Mouse (Mus musculus) CH12.LX (cell line): ENCODE measurements around the gene 2200002J24Rik. TPM values are rescaled to one million over a fixed set of nuclear protein-coding genes. Genes with fewer than 3 reads are reported as not detected.

Source experiments
- DNase-seq: peaks from one replicate; pipeline ENCODE4 v3.0.0-alpha.2; 2013; ENCODE audit errors: extremely low read depth
- H3K27ac ChIP-seq: 2 replicates; pipeline ENCODE4 v1.5.1; 2012; ENCODE audit warnings: low read depth, mild to moderate bottlenecking, control low read depth, moderate library complexity; ENCODE audit not compliant: insufficient read depth
- H3K27me3 ChIP-seq: replicated peaks from 2 replicates; pipeline ENCODE3; 2012; ENCODE audit warnings: inconsistent platforms
- H3K36me3 ChIP-seq, 2 experiments: replicated peaks in 1 of 2; 2 replicates each; pipeline versions ENCODE3 to v1.6.1; 2012; ENCODE audit warnings: inconsistent platforms in 1 of 2, low read length in 1 of 2, mild to moderate bottlenecking in 1 of 2, mixed read lengths in 1 of 2, moderate library complexity in 1 of 2; ENCODE audit not compliant: control insufficient read depth in 1 of 2, insufficient read depth in 1 of 2
- H3K4me1 ChIP-seq, 2 experiments: 2 replicates each; pipeline ENCODE4 v1.6.1; 2012; ENCODE audit warnings: inconsistent platforms in 1 of 2, moderate library complexity in 1 of 2; ENCODE audit not compliant: insufficient read depth in 2 of 2, control insufficient read depth in 1 of 2
- H3K4me2 ChIP-seq: 2 replicates; pipeline ENCODE4 v1.6.1; 2012; ENCODE audit warnings: low read depth, mild to moderate bottlenecking, control low read depth; ENCODE audit not compliant: poor library complexity, insufficient read depth, severe bottlenecking
- H3K4me3 ChIP-seq, 3 experiments: fragments of 150-350 bp in 1 of 3; sonication (generic) in 1 of 3; replicated peaks in 1 of 3; 2 replicates each; pipeline versions ENCODE3 to v1.5.1; 2011 to 2012; ENCODE audit warnings: low read depth in 2 of 3, low read length in 2 of 3, mild to moderate bottlenecking in 2 of 3, moderate library complexity in 2 of 3, control low read depth in 1 of 3, improper control_type of control experiment in 1 of 3, inconsistent platforms in 1 of 3, mixed read lengths in 1 of 3; ENCODE audit not compliant: poor library complexity in 1 of 3
- H3K79me2 ChIP-seq: replicated peaks from 2 replicates; pipeline ENCODE4 v1.6.1; 2012; ENCODE audit warnings: mild to moderate bottlenecking, moderate library complexity; ENCODE audit not compliant: control insufficient read depth, poor library complexity, insufficient read depth, severe bottlenecking; ENCODE audit errors: extremely low read depth
- H3K9ac ChIP-seq: 2 replicates; pipeline ENCODE4 v1.6.1; 2012; ENCODE audit warnings: low read depth, mild to moderate bottlenecking, control low read depth, moderate library complexity; ENCODE audit not compliant: insufficient read depth
- H3K9me3 ChIP-seq: replicated peaks from 2 replicates; pipeline ENCODE3; 2012; ENCODE audit warnings: low read length, inconsistent platforms, mixed read lengths
- BHLHE40 ChIP-seq: IDR thresholded peaks from 2 replicates; pipeline ENCODE4 v1.6.1; 2011; ENCODE audit warnings: mild to moderate bottlenecking, low read depth, low read length, improper control_type of control experiment
- CHD1 ChIP-seq: IDR thresholded peaks from 2 replicates; pipeline ENCODE4 v1.6.1; 2012; ENCODE audit warnings: low read depth, low read length, improper control_type of control experiment, inconsistent platforms
- CTCF ChIP-seq, 2 experiments: IDR thresholded peaks in 1 of 2; conservative IDR thresholded peaks in 1 of 2; 2 replicates each; pipeline ENCODE4 v1.5.1; 2011 to 2012; ENCODE audit warnings: low read depth in 2 of 2, low read length in 2 of 2, improper control_type of control experiment in 1 of 2, inconsistent platforms in 1 of 2, mild to moderate bottlenecking in 1 of 2, moderate library complexity in 1 of 2
- ETS1 ChIP-seq: conservative IDR thresholded peaks from 2 replicates; pipeline ENCODE4 v1.6.1; 2012; ENCODE audit warnings: low read depth, mild to moderate bottlenecking, inconsistent platforms, low read length, improper control_type of control experiment, moderate library complexity
- MAX ChIP-seq: IDR thresholded peaks from 2 replicates; pipeline ENCODE4 v1.6.1; 2011; ENCODE audit warnings: low read length, improper control_type of control experiment
- MAZ ChIP-seq: IDR thresholded peaks from 2 replicates; pipeline ENCODE4 v1.6.1; 2012; ENCODE audit warnings: low read depth, mild to moderate bottlenecking, inconsistent platforms, low read length, improper control_type of control experiment, moderate library complexity
- RAD21 ChIP-seq: IDR thresholded peaks from 2 replicates; pipeline ENCODE4 v1.6.1; 2011; ENCODE audit warnings: low read depth, mild to moderate bottlenecking, low read length, improper control_type of control experiment, moderate library complexity
- SMC3 ChIP-seq: IDR thresholded peaks from 2 replicates; pipeline ENCODE4 v1.6.1; 2011; ENCODE audit warnings: low read depth, low read length, improper control_type of control experiment
- UBTF ChIP-seq: IDR thresholded peaks from 2 replicates; pipeline ENCODE4 v1.6.1; 2012; ENCODE audit warnings: low read depth, mild to moderate bottlenecking, inconsistent platforms, low read length, improper control_type of control experiment, moderate library complexity
- USF1 ChIP-seq: IDR thresholded peaks from 2 replicates; pipeline ENCODE4 v1.6.1; 2014; ENCODE audit warnings: low read depth, mild to moderate bottlenecking, inconsistent platforms, low read length, improper control_type of control experiment
- USF2 ChIP-seq: conservative IDR thresholded peaks from 2 replicates; pipeline ENCODE4 v1.6.1; 2011; ENCODE audit warnings: low read depth, low read length, improper control_type of control experiment
- ZC3H11A ChIP-seq: IDR thresholded peaks from 2 replicates; pipeline ENCODE4 v1.6.1; 2012; ENCODE audit warnings: low read depth, mild to moderate bottlenecking, inconsistent platforms, low read length, improper control_type of control experiment
- ZNF384 ChIP-seq: IDR thresholded peaks from 2 replicates; pipeline ENCODE4 v1.6.1; 2012; ENCODE audit warnings: low read depth, low read length, improper control_type of control experiment, inconsistent platforms
- dilution Hi-C: fragments of 300-500 bp; cut with MboI; formaldehyde crosslinking; loops from 2 replicates; pipeline ENCODE4 v1.14.3; 2020; ENCODE audit warnings: low sequenced_read_pairs; ENCODE audit not compliant: extremely low pct_unique_long_range_greater_than_20kb, extremely low pct_ligation_motif_present
- in situ Hi-C: fragments of 300-500 bp; cut with MboI; formaldehyde crosslinking; loops from 3 replicates; pipeline ENCODE4 v1.14.3; 2019; ENCODE audit warnings: low sequenced_read_pairs, low pct_ligation_motif_present, low pct_unique_long_range_greater_than_20kb, mixed read lengths
- polyA plus RNA-seq: library from polyadenylated mRNA; unstranded; fragments of >175 nt; gene quantifications from 2 replicates; pipeline ENCODE4 v1.2.1, GENCODE M21; 2012; ENCODE audit warnings: low read depth; ENCODE audit not compliant: insufficient read length
- total RNA-seq, 2 experiments: library from RNA; depleted of rRNA; stranded (reverse); fragments of 300-350 nt in 1 of 2; fragments of >200 nt in 1 of 2; gene quantifications; 2 replicates each; pipeline ENCODE4 v1.2.3; 2012 to 2014

2200002J24Rik gene
- total and polyA plus RNA-seq, 3 experiments = 2.9 to 4.0 (median 3.0) TPM

DNA sequence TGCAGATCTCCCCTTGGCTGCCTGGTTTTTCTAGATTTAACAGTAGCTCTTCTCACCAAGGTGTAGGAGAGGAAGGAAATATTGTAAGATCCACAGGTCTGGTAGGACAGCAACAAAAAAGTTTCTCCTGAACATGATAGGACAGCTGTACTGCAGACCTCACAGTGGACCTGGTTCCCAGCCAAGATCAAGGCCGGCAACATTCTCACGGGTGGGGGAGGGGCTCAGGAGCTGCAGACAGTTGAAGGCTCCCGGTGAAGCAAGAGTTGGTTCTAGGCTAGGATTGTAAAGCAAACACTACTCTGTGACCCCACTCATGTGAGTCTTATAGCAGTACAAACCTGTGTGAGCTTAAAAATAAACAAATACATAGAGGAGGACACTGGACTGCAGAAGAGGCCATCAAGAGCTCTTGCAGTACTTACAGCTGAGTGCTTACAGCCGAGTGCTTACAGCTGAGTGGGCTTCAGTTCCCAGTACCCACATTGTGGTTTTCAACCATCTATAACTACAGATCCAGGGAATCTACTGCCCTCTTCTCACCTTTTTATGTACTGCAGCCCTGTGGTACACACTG lies 45.4 kb downstream of the 2200002J24Rik start:
- TF ChIP-seq RAD21 = no peak
- no peak for TF ChIP-seq SMC3
- TF ChIP-seq USF2 = no peak
- no peak for TF ChIP-seq ZC3H11A
- TF ChIP-seq USF1 = no peak
- no peak for TF ChIP-seq MAZ
- TF ChIP-seq, all 38 proteins: peak for 0
- no peaks in the 10 kb centered on the region for H3K27me3 ChIP-seq
- H3K36me3 ChIP-seq = peaks cover 0 to 14% of the 10 kb centered on the region in 2 experiments
- no peak overlapping the region for H3K4me3 ChIP-seq
- H3K9ac ChIP-seq = no peak overlapping the region
- dilution Hi-C loops = no loop called here
- peaks cover 5% of the 10 kb centered on the region for H3K9me3 ChIP-seq
- no peaks in the 10 kb centered on the region for H3K79me2 ChIP-seq
- peaks cover 20 to 59% of the 10 kb centered on the region in 2 experiments for H3K4me1 ChIP-seq
- no peak overlapping the region for H3K4me2 ChIP-seq
- H3K27ac ChIP-seq = no peak overlapping the region
- in situ Hi-C loops = no loop called here
- DNase-seq = no peak

- in situ Hi-C loops (no loop called here), dilution Hi-C loops (no loop called here)
- Histone ChIP-seq H3K4me2 (no peak overlapping the region), H3K9me3 (no peaks in the 10 kb centered on the region), H3K36me3 (peaks cover 0 to 4% of the 10 kb centered on the region in 2 experiments), H3K79me2 (no peaks in the 10 kb centered on the region), H3K27me3 (no peaks in the 10 kb centered on the region), H3K9ac (no peak overlapping the region), H3K4me3 (no peak overlapping the region), H3K27ac (no peak overlapping the region), H3K4me1 (peaks cover 15 to 37% of the 10 kb centered on the region in 2 experiments)
- TF ChIP-seq MAX (no peak), ZNF384 (peak; percentile 54; the same call in 1 of the 2 replicates), CHD1 (no peak), UBTF (no peak), MAZ (no peak), BHLHE40 (peak; percentile 63), CTCF (conservative IDR thresholded peaks at IDR 0.05 in 1 of 2, IDR thresholded peaks at IDR 0.05 in 1 of 2; ENCODE audit: low read depth in 2 of 2, low read length in 2 of 2) (peak in 1 of 2 experiments; percentile 47; a peak in 2 of 4 replicates), ETS1 (peak; percentile 80), RAD21 (no peak)
- peak; percentile 56 for DNase-seq
Measured at GRCm38 (mm10) chr7:30747525-30748204, 48.9 kb downstream of the 2200002J24Rik start.

Other genes starting within 250 kb of the 2200002J24Rik start
Only the 20 nearest of the 32 such genes appear.
- gene Lin37, start 139.1 kb upstream of the 2200002J24Rik start, total RNA-seq (2012; rRNA removed) = 8.3 and 11.0 TPM in 2 replicates
- 4.0 and 5.2 TPM in 2 replicates for gene Lin37, start 139.1 kb upstream of the 2200002J24Rik start, total RNA-seq (2014; rRNA removed)
- gene Lin37, start 139.1 kb upstream of the 2200002J24Rik start, polyA plus RNA-seq = 38.6 and 49.5 TPM in 2 replicates
- 56.7 and 61.2 TPM in 2 replicates for gene U2af1l4, start 135.6 kb upstream of the 2200002J24Rik start, total RNA-seq (2012; rRNA removed)
- 60.8 and 63.4 TPM in 2 replicates for gene U2af1l4, start 135.6 kb upstream of the 2200002J24Rik start, total RNA-seq (2014; rRNA removed)
- 51.5 and 54.4 TPM in 2 replicates for gene U2af1l4, start 135.6 kb upstream of the 2200002J24Rik start, polyA plus RNA-seq
- 2.6 and 2.7 TPM in 2 replicates for gene Gm49396, start 135.6 kb upstream of the 2200002J24Rik start, total RNA-seq (2012; rRNA removed)
- gene Gm49396, start 135.6 kb upstream of the 2200002J24Rik start, total RNA-seq (2014; rRNA removed) = 1.9 and 2.3 TPM in 2 replicates
- gene Gm49396, start 135.6 kb upstream of the 2200002J24Rik start, polyA plus RNA-seq = 3.3 and 3.8 TPM in 2 replicates
- 55.2 and 59.2 TPM in 2 replicates for gene Psenen, start 135.3 kb upstream of the 2200002J24Rik start, total RNA-seq (2012; rRNA removed)
- gene Psenen, start 135.3 kb upstream of the 2200002J24Rik start, total RNA-seq (2014; rRNA removed) = 83.6 and 92.7 TPM in 2 replicates
- gene Psenen, start 135.3 kb upstream of the 2200002J24Rik start, polyA plus RNA-seq = 101 and 121 TPM in 2 replicates
- gene Igflr1, start 133.5 kb upstream of the 2200002J24Rik start, total RNA-seq (2012; rRNA removed) = 0.92 and 1.3 TPM in 2 replicates
- gene Igflr1, start 133.5 kb upstream of the 2200002J24Rik start, total RNA-seq (2014; rRNA removed) = not detected in 2 replicates
- gene Igflr1, start 133.5 kb upstream of the 2200002J24Rik start, polyA plus RNA-seq = 0.65 TPM in 1 of 2 replicates, not detected in the other
- gene Kmt2b, start 110.2 kb upstream of the 2200002J24Rik start, total RNA-seq (2012; rRNA removed) = 17.2 and 18.3 TPM in 2 replicates
- gene Kmt2b, start 110.2 kb upstream of the 2200002J24Rik start, total RNA-seq (2014; rRNA removed) = 4.8 and 8.4 TPM in 2 replicates
- 31.0 and 32.8 TPM in 2 replicates for gene Kmt2b, start 110.2 kb upstream of the 2200002J24Rik start, polyA plus RNA-seq
- gene Zbtb32, start 100.0 kb upstream of the 2200002J24Rik start, total RNA-seq (2012; rRNA removed) = 183 TPM in 2 replicates
- gene Zbtb32, start 100.0 kb upstream of the 2200002J24Rik start, total RNA-seq (2014; rRNA removed) = 156 and 173 TPM in 2 replicates
- gene Zbtb32, start 100.0 kb upstream of the 2200002J24Rik start, polyA plus RNA-seq = 171 and 178 TPM in 2 replicates
- 6.5 and 10.9 TPM in 2 replicates for gene Upk1a, start 86.1 kb upstream of the 2200002J24Rik start, total RNA-seq (2012; rRNA removed)
- gene Upk1a, start 86.1 kb upstream of the 2200002J24Rik start, total RNA-seq (2014; rRNA removed) = 0.47 and 0.49 TPM in 2 replicates
- gene Upk1a, start 86.1 kb upstream of the 2200002J24Rik start, polyA plus RNA-seq = 1.8 and 2.3 TPM in 2 replicates
- gene Cox6b1, start 72.8 kb upstream of the 2200002J24Rik start, total RNA-seq (2012; rRNA removed) = 432 and 456 TPM in 2 replicates
- 776 and 802 TPM in 2 replicates for gene Cox6b1, start 72.8 kb upstream of the 2200002J24Rik start, total RNA-seq (2014; rRNA removed)
- 581 and 625 TPM in 2 replicates for gene Cox6b1, start 72.8 kb upstream of the 2200002J24Rik start, polyA plus RNA-seq
- not detected in 2 replicates for gene Etv2, start 63.1 kb upstream of the 2200002J24Rik start, total RNA-seq (2012; rRNA removed)
- gene Etv2, start 63.1 kb upstream of the 2200002J24Rik start, total RNA-seq (2014; rRNA removed) = not detected in 2 replicates
- not detected in 2 replicates for gene Etv2, start 63.1 kb upstream of the 2200002J24Rik start, polyA plus RNA-seq
- gene Rbm42, start 48.6 kb upstream of the 2200002J24Rik start, total RNA-seq (2012; rRNA removed) = 109 and 121 TPM in 2 replicates
- gene Rbm42, start 48.6 kb upstream of the 2200002J24Rik start, total RNA-seq (2014; rRNA removed) = 65.3 and 67.2 TPM in 2 replicates
- 104 and 105 TPM in 2 replicates for gene Rbm42, start 48.6 kb upstream of the 2200002J24Rik start, polyA plus RNA-seq
- 45.6 and 47.7 TPM in 2 replicates for gene Haus5, start 33.9 kb upstream of the 2200002J24Rik start, total RNA-seq (2012; rRNA removed)
- 32.3 and 38.5 TPM in 2 replicates for gene Haus5, start 33.9 kb upstream of the 2200002J24Rik start, total RNA-seq (2014; rRNA removed)
- gene Haus5, start 33.9 kb upstream of the 2200002J24Rik start, polyA plus RNA-seq = 50.9 and 52.8 TPM in 2 replicates
- gene Pmis2, start 27.3 kb upstream of the 2200002J24Rik start, total RNA-seq (2012; rRNA removed) = not detected in 2 replicates
- not detected in 2 replicates for gene Pmis2, start 27.3 kb upstream of the 2200002J24Rik start, total RNA-seq (2014; rRNA removed)
- gene Pmis2, start 27.3 kb upstream of the 2200002J24Rik start, polyA plus RNA-seq = not detected in 2 replicates
- 0.13 TPM in 1 of 2 replicates, not detected in the other for gene Atp4a, start 13.3 kb downstream of the 2200002J24Rik start, total RNA-seq (2012; rRNA removed)
- 0.14 and 0.67 TPM in 2 replicates for gene Atp4a, start 13.3 kb downstream of the 2200002J24Rik start, total RNA-seq (2014; rRNA removed)
- 0.33 TPM in 1 of 2 replicates, not detected in the other for gene Atp4a, start 13.3 kb downstream of the 2200002J24Rik start, polyA plus RNA-seq
- 136 and 137 TPM in 2 replicates for gene Tmem147, start 30.6 kb downstream of the 2200002J24Rik start, total RNA-seq (2012; rRNA removed)
- gene Tmem147, start 30.6 kb downstream of the 2200002J24Rik start, total RNA-seq (2014; rRNA removed) = 152 and 154 TPM in 2 replicates
- gene Tmem147, start 30.6 kb downstream of the 2200002J24Rik start, polyA plus RNA-seq = 98.4 and 149 TPM in 2 replicates
- 0.42 and 0.89 TPM in 2 replicates for gene Gapdhs, start 44.8 kb downstream of the 2200002J24Rik start, total RNA-seq (2012; rRNA removed)
- gene Gapdhs, start 44.8 kb downstream of the 2200002J24Rik start, total RNA-seq (2014; rRNA removed) = not detected in 2 replicates
- gene Gapdhs, start 44.8 kb downstream of the 2200002J24Rik start, polyA plus RNA-seq = 1.7 and 2.9 TPM in 2 replicates
- 0.59 and 0.76 TPM in 2 replicates for gene Sbsn, start 52.5 kb downstream of the 2200002J24Rik start, total RNA-seq (2012; rRNA removed)
- gene Sbsn, start 52.5 kb downstream of the 2200002J24Rik start, total RNA-seq (2014; rRNA removed) = 0.30 TPM in 1 of 2 replicates, not detected in the other
- 0.69 and 1.1 TPM in 2 replicates for gene Sbsn, start 52.5 kb downstream of the 2200002J24Rik start, polyA plus RNA-seq
- not detected in 2 replicates for gene Dmkn, start 64.8 kb downstream of the 2200002J24Rik start, total RNA-seq (2012; rRNA removed)
- not detected in 2 replicates for gene Dmkn, start 64.8 kb downstream of the 2200002J24Rik start, total RNA-seq (2014; rRNA removed)
- gene Dmkn, start 64.8 kb downstream of the 2200002J24Rik start, polyA plus RNA-seq = not detected in 2 replicates
- gene Krtdap, start 89.0 kb downstream of the 2200002J24Rik start, total RNA-seq (2012; rRNA removed) = not detected in 2 replicates
- not detected in 2 replicates for gene Krtdap, start 89.0 kb downstream of the 2200002J24Rik start, total RNA-seq (2014; rRNA removed)
- gene Krtdap, start 89.0 kb downstream of the 2200002J24Rik start, polyA plus RNA-seq = not detected in 2 replicates
- 0.08 TPM in 1 of 2 replicates, not detected in the other for gene Ffar2, start 124.8 kb downstream of the 2200002J24Rik start, total RNA-seq (2012; rRNA removed)
- not detected in 2 replicates for gene Ffar2, start 124.8 kb downstream of the 2200002J24Rik start, total RNA-seq (2014; rRNA removed)
- gene Ffar2, start 124.8 kb downstream of the 2200002J24Rik start, polyA plus RNA-seq = 0.51 and 0.52 TPM in 2 replicates